Mouse (Mus musculus) adrenal gland, postnatal 4 days (tissue): Measurements from ENCODE around the gene Ifit1. TPM values are rescaled to one million over a fixed set of nuclear protein-coding genes. Genes with fewer than 3 reads are reported as not detected.
"Not testable (repeated sequence)": the region's sequence is repeated elsewhere in the genome, so short reads cannot be mapped to it uniquely, and the experiment has no call there.

Source experiments
- DNase-seq, 2 experiments: peaks; one replicate each; pipeline ENCODE4 v3.0.0; 2021 to 2022; ENCODE audit warnings: low spot score in 2 of 2, mixed read lengths in 2 of 2
- long read RNA-seq, 2 experiments: library from polyadenylated mRNA; stranded (forward); transcript quantifications; one replicate each; pipeline ENCODE4 v2.0.0; 2021
- total RNA-seq, 2 experiments: library from RNA; stranded (reverse); gene quantifications; 2 replicates each; pipeline ENCODE4 v1.2.3; 2021

Gene Ifit1
- total RNA-seq = 1 to 10 TPM; 1.2 to 1.7 TPM
- long read RNA-seq, experiment 1 = 0 reads
- long read RNA-seq, experiment 2, partial matches to known transcripts = 0 of 2 reads
- long read RNA-seq, experiment 2, other reads (novel, unspliced or antisense) = 0 of 2 reads

GRCm38 (mm10) chr19:34640623-34641022 is at the start of gene Ifit1, which contains the start of gene Ifit1bl2:
Ifit1 (plus strand) TSS chr19:34640871.
Ifit1bl2 (minus strand) TSS chr19:34640743.
- DNase-seq = no peak

- DNase-seq = no peak
These were observed 47.2 kb upstream of the Ifit1 start for GRCm38 (mm10) chr19:34593456-34593855.

GRCm38 (mm10) chr19:34594523-34594922 is 46.1 kb upstream of the Ifit1 start:
- not testable (repeated sequence) for DNase-seq

- no peak for DNase-seq
These were observed 43.9 kb upstream of the Ifit1 start for GRCm38 (mm10) chr19:34596811-34597210.

- no peak for DNase-seq
These were observed 42.3 kb upstream of the Ifit1 start for GRCm38 (mm10) chr19:34598341-34598740.

GRCm38 (mm10) chr19:34599250-34599649 is 41.4 kb upstream of the Ifit1 start:
- not testable (repeated sequence) for DNase-seq

GRCm38 (mm10) chr19:34601888-34602287 is 38.8 kb upstream of the Ifit1 start, which contains the start of gene Ifit1bl1:
Ifit1bl1 (minus strand) TSS chr19:34601956.
- not testable (repeated sequence) for DNase-seq

- no peak for DNase-seq
These were observed 35.2 kb upstream of the Ifit1 start for GRCm38 (mm10) chr19:34605472-34605871.

GRCm38 (mm10) chr19:34607237-34608051 is 33.2 kb upstream of the Ifit1 start, which contains the start of gene Ifit3b:
Ifit3b (plus strand) TSS chr19:34607970.
- not testable (repeated sequence) for DNase-seq

GRCm38 (mm10) chr19:34610118-34610517 is 30.6 kb upstream of the Ifit1 start:
- not testable (repeated sequence) for DNase-seq

- not testable (repeated sequence) for DNase-seq
These were observed 28.2 kb upstream of the Ifit1 start for GRCm38 (mm10) chr19:34612243-34613001.

- DNase-seq = no peak
These were observed 19.8 kb upstream of the Ifit1 start for GRCm38 (mm10) chr19:34620871-34621270.

GRCm38 (mm10) chr19:34623781-34624180 is 16.9 kb upstream of the Ifit1 start:
- no peak for DNase-seq

GRCm38 (mm10) chr19:34624663-34625062 is 16.0 kb upstream of the Ifit1 start:
- DNase-seq = no peak

- DNase-seq = no peak
These were observed 13.2 kb upstream of the Ifit1 start for GRCm38 (mm10) chr19:34627496-34627895.

GRCm38 (mm10) chr19:34631487-34631886 is 9.2 kb upstream of the Ifit1 start:
- DNase-seq = no peak

- DNase-seq = no peak
These were observed 7.2 kb upstream of the Ifit1 start for GRCm38 (mm10) chr19:34633484-34633883.

GRCm38 (mm10) chr19:34636933-34637557 is 3.6 kb upstream of the Ifit1 start:
- peak in 1 of 2 experiments; percentile 11 for DNase-seq

- no peak for DNase-seq
These were observed 1.9 kb downstream of the Ifit1 start for GRCm38 (mm10) chr19:34642616-34643015.

GRCm38 (mm10) chr19:34647630-34648029 is 7.0 kb downstream of the Ifit1 start:
- not testable (repeated sequence) for DNase-seq

GRCm38 (mm10) chr19:34650276-34650675 is 9.6 kb downstream of the Ifit1 start:
- DNase-seq = no peak
